Mouse (Mus musculus): ENCODE data around the gene Zfp119b. TPM values are rescaled to one million over a fixed set of nuclear protein-coding genes. Genes with fewer than 3 reads are reported as not detected.

Zfp119b gene
- 20.5 TPM for polyA plus RNA-seq (2014; fragmentation: Illumina TruSeq; extraction: RNeasy Lipid Tissue Mini Kit (QIAGEN cat#74804); ENCODE audit: low replicate concordance)

DNA sequence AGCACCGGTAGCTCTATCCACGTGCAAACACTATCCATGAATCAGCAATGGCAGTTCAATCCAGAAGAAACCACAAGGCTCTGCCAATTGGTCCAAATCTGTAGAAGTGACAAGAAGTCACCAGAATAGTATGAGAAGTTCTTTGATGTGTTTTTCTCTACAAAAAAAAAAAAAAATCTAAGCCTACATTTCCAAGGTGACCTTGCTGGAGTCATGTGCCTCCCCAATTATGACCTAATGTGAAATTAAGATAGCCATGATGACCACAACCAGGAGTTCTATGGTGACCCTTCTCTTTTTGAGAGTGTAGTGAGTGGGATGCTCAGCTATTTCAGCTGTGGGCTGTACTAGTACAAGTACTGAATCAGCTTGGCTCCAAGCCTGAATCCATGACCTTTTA is at the start of gene Zfp119b:
TSS of gene Zfp119b (minus strand) at position 101 of the 400 bp plus-strand sequence.

DNA sequence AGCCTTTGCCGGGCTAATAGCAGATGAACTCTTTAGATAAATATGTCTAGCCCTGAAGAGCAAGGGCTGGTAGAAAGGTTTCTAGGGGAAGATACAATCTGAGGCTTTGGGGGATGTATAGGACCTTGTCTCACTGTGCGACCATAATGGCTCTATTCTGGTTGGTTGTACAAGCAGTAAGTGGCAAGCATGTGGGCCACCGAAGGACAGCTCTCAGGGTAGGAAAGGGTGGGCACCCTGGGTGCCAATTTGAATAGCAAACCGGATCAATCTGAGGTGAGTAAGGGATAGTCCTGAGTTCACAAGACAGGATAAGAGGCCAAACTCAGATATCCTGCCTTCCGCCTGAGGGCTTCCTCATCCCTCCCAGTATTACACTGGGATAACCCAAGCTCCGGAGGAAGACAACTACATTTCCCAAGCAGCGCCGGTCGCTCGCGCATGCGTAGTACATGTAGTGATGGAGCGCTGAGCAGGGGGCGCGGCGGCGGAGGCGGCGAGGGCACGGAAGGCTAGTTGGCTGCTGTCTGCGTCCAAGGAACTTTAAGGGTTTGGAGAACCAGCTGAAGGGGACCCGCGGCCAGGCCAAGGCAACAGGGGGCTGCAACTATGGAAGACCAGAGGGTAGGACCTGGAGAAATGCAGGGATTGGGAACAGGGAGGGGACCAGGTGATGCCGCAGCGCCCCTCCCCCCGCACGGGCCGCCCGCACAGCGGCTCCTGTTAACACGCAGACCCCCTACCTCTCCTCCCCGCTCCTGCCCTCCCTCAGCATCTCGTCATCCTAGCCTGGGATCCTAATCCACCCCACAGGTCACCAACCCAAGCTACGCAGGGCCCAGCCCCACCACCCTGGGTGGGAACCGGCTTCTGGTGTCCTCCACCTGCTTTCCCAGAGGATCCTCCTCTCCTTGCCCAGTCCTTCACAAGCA is 37.0 kb upstream of the Zfp119b start, which contains the start of gene Fsd1:
TSS of gene Fsd1 (plus strand) at position 480 of the 932 bp plus-strand sequence.

GRCm38 (mm10) chr17:55969966-55970891 is 20.9 kb upstream of the Zfp119b start, which contains the start of gene Shd:
Gene Shd, plus strand, starts transcription at chr17:55970467.

GRCm38 (mm10) chr17:55958918-55959728 is 9.8 kb upstream of the Zfp119b start, which contains the start of gene Yju2:
Gene Yju2, plus strand, starts transcription at chr17:55959099.

DNA sequence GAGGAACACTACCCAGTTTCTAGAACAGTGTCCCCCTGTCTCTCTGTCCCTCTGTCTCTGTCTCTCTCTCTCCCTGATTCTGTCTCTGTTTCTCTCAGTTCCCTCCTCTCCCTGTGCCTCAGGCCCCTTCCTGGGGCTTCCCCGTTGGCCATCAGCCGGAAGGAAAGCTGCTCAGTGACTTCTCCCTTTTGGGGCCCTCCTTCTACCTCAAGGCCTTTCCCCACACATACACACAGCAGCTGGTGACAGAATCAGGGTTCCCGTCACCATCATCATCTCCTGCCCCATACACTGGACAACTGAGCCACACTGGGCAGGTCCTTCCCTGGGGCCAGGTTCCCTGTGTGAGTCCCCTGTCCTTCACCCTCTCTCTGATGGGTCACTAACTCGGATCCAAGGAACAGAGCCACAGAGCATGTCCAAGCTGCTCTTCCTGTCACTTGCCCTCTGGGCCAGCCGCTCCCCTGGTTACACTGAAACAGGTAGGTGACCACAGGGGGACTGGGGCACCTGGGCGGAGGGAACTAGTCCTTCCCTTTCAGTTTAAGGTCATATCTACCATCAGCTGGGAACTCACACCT is 3.2 kb upstream of the Zfp119b start, which contains the start of gene Ebi3:
TSS of gene Ebi3 (plus strand) at position 194 of the 581 bp plus-strand sequence.

Other genes starting within 250 kb of the Zfp119b start
- 20.1 TPM for gene Pot1b, start 236.9 kb downstream of the Zfp119b start, polyA plus RNA-seq (2014; fragmentation: Illumina TruSeq; extraction: RNeasy Lipid Tissue Mini Kit (QIAGEN cat#74804); ENCODE audit: low replicate concordance)
- gene Adgre4, start 199.5 kb downstream of the Zfp119b start, polyA plus RNA-seq (2014; fragmentation: Illumina TruSeq; extraction: RNeasy Lipid Tissue Mini Kit (QIAGEN cat#74804); ENCODE audit: low replicate concordance): 7.0 TPM
- gene Zfp119a, start 70.6 kb downstream of the Zfp119b start, polyA plus RNA-seq (2014; fragmentation: Illumina TruSeq; extraction: RNeasy Lipid Tissue Mini Kit (QIAGEN cat#74804); ENCODE audit: low replicate concordance): 19.6 TPM
- 40.5 TPM for gene Zfp959, start 57.4 kb downstream of the Zfp119b start, polyA plus RNA-seq (2014; fragmentation: Illumina TruSeq; extraction: RNeasy Lipid Tissue Mini Kit (QIAGEN cat#74804); ENCODE audit: low replicate concordance)
- gene Ebi3, start 3.1 kb upstream of the Zfp119b start, polyA plus RNA-seq (2014; fragmentation: Illumina TruSeq; extraction: RNeasy Lipid Tissue Mini Kit (QIAGEN cat#74804); ENCODE audit: low replicate concordance): not detected
- not detected for gene Yju2, start 9.6 kb upstream of the Zfp119b start, polyA plus RNA-seq (2014; fragmentation: Illumina TruSeq; extraction: RNeasy Lipid Tissue Mini Kit (QIAGEN cat#74804); ENCODE audit: low replicate concordance)
- not detected for gene Shd, start 21.0 kb upstream of the Zfp119b start, polyA plus RNA-seq (2014; fragmentation: Illumina TruSeq; extraction: RNeasy Lipid Tissue Mini Kit (QIAGEN cat#74804); ENCODE audit: low replicate concordance)
- not detected for gene Fsd1, start 37.0 kb upstream of the Zfp119b start, polyA plus RNA-seq (2014; fragmentation: Illumina TruSeq; extraction: RNeasy Lipid Tissue Mini Kit (QIAGEN cat#74804); ENCODE audit: low replicate concordance)
- 15.4 TPM for gene Stap2, start 56.1 kb upstream of the Zfp119b start, polyA plus RNA-seq (2014; fragmentation: Illumina TruSeq; extraction: RNeasy Lipid Tissue Mini Kit (QIAGEN cat#74804); ENCODE audit: low replicate concordance)
- 0.63 TPM for gene Mpnd, start 56.2 kb upstream of the Zfp119b start, polyA plus RNA-seq (2014; fragmentation: Illumina TruSeq; extraction: RNeasy Lipid Tissue Mini Kit (QIAGEN cat#74804); ENCODE audit: low replicate concordance)
- 0.52 TPM for gene Sh3gl1, start 87.1 kb upstream of the Zfp119b start, polyA plus RNA-seq (2014; fragmentation: Illumina TruSeq; extraction: RNeasy Lipid Tissue Mini Kit (QIAGEN cat#74804); ENCODE audit: low replicate concordance)
- 0.26 TPM for gene Chaf1a, start 90.9 kb upstream of the Zfp119b start, polyA plus RNA-seq (2014; fragmentation: Illumina TruSeq; extraction: RNeasy Lipid Tissue Mini Kit (QIAGEN cat#74804); ENCODE audit: low replicate concordance)
- 14.4 TPM for gene Ubxn6, start 125.5 kb upstream of the Zfp119b start, polyA plus RNA-seq (2014; fragmentation: Illumina TruSeq; extraction: RNeasy Lipid Tissue Mini Kit (QIAGEN cat#74804); ENCODE audit: low replicate concordance)
- 2.2 TPM for gene Hdgfl2, start 130.1 kb upstream of the Zfp119b start, polyA plus RNA-seq (2014; fragmentation: Illumina TruSeq; extraction: RNeasy Lipid Tissue Mini Kit (QIAGEN cat#74804); ENCODE audit: low replicate concordance)
- gene Plin4, start 160.3 kb upstream of the Zfp119b start, polyA plus RNA-seq (2014; fragmentation: Illumina TruSeq; extraction: RNeasy Lipid Tissue Mini Kit (QIAGEN cat#74804); ENCODE audit: low replicate concordance): 0.41 TPM
- gene Plin5, start 168.1 kb upstream of the Zfp119b start, polyA plus RNA-seq (2014; fragmentation: Illumina TruSeq; extraction: RNeasy Lipid Tissue Mini Kit (QIAGEN cat#74804); ENCODE audit: low replicate concordance): not detected
- not detected for gene Lrg1, start 172.5 kb upstream of the Zfp119b start, polyA plus RNA-seq (2014; fragmentation: Illumina TruSeq; extraction: RNeasy Lipid Tissue Mini Kit (QIAGEN cat#74804); ENCODE audit: low replicate concordance)
- gene Sema6b, start 190.8 kb upstream of the Zfp119b start, polyA plus RNA-seq (2014; fragmentation: Illumina TruSeq; extraction: RNeasy Lipid Tissue Mini Kit (QIAGEN cat#74804); ENCODE audit: low replicate concordance): not detected
- gene Tnfaip8l1, start 213.0 kb upstream of the Zfp119b start, polyA plus RNA-seq (2014; fragmentation: Illumina TruSeq; extraction: RNeasy Lipid Tissue Mini Kit (QIAGEN cat#74804); ENCODE audit: low replicate concordance): 0.97 TPM
- 5.6 TPM for gene Mydgf, start 234.4 kb upstream of the Zfp119b start, polyA plus RNA-seq (2014; fragmentation: Illumina TruSeq; extraction: RNeasy Lipid Tissue Mini Kit (QIAGEN cat#74804); ENCODE audit: low replicate concordance)

Measured in small intestine, adult 10 weeks (tissue).